Mouse (Mus musculus): ENCODE results near the gene Mical3.

- TF ChIP-seq CTCF (IDR thresholded peaks at IDR 0.05; ENCODE audit: borderline replicate concordance, extremely low read depth, insufficient read depth, insufficient read length) (no peak), POLR2A (IDR thresholded peaks at IDR 0.05; ENCODE audit: borderline replicate concordance, extremely low read depth, insufficient read depth, insufficient read length, poor library complexity, severe bottlenecking) (no peak)
Observed at GRCm38 (mm10) chr6:120941575-120941974, 189.2 kb downstream of the Mical3 start.

Measured in brain, embryonic 14.5 days (tissue).